Mouse (Mus musculus) liver, adult 2 months (tissue): Measurements from ENCODE around the gene Tet3. TPM values are rescaled to one million over a fixed set of nuclear protein-coding genes. Genes with fewer than 3 reads are reported as not detected.

Experiments
- DNase-seq: peaks from one replicate; pipeline ENCODE4 v3.0.0-alpha.2; 2011; ENCODE audit warnings: low read depth, low spot score; ENCODE audit errors: extremely low read depth
- H3K27ac ChIP-seq: fragments of 200-500 bp; replicated peaks from 2 replicates; pipeline ENCODE4 v1.5.1; 2012; ENCODE audit warnings: low read depth, mild to moderate bottlenecking, control low read depth, inconsistent platforms, low read length; ENCODE audit not compliant: insufficient read depth
- H3K27me3 ChIP-seq: fragments of 200-500 bp; 2 replicates; pipeline ENCODE4 v1.6.1; 2012; ENCODE audit warnings: mild to moderate bottlenecking, moderate library complexity, low read length, inconsistent platforms; ENCODE audit not compliant: control insufficient read depth, insufficient read depth
- H3K36me3 ChIP-seq: fragments of 200-500 bp; 2 replicates; pipeline ENCODE4 v1.6.1; 2012; ENCODE audit warnings: low read length, inconsistent platforms; ENCODE audit not compliant: control insufficient read depth, insufficient read depth
- H3K4me1 ChIP-seq: fragments of 200-500 bp; 2 replicates; pipeline ENCODE4 v1.6.1; 2011; ENCODE audit warnings: low read length; ENCODE audit not compliant: control insufficient read depth, insufficient read depth
- H3K4me3 ChIP-seq: fragments of 200-500 bp; 2 replicates; pipeline ENCODE4 v1.5.1; 2011; ENCODE audit warnings: low read depth, mild to moderate bottlenecking, control low read depth, low read length, moderate library complexity; ENCODE audit not compliant: insufficient read depth
- H3K79me2 ChIP-seq: fragments of 200-500 bp; 2 replicates; pipeline ENCODE4 v1.6.1; 2012; ENCODE audit warnings: inconsistent platforms, mild to moderate bottlenecking, low read length, moderate library complexity; ENCODE audit not compliant: control insufficient read depth, insufficient read depth
- H3K9ac ChIP-seq: fragments of 200-500 bp; 2 replicates; pipeline ENCODE4 v1.6.1; 2012; ENCODE audit warnings: low read depth, mild to moderate bottlenecking, control low read depth, inconsistent platforms, low read length
- CTCF ChIP-seq: fragments of 200-500 bp; IDR thresholded peaks from 2 replicates; pipeline ENCODE4 v1.5.1; 2011; ENCODE audit warnings: low read depth, low read length, control low read depth
- POLR2A ChIP-seq: fragments of 200-500 bp; IDR thresholded peaks from 2 replicates; pipeline ENCODE4 v1.6.1; 2011; ENCODE audit warnings: low read length, control low read depth; ENCODE audit not compliant: insufficient read depth; ENCODE audit errors: extremely low read depth
- WGBS: fragments of 180-500 bp; shearing (Covaris S2); methylation state at CpG from one replicate; pipeline ENCODE4 v1.1.7; 2018; 5-methylcytosine and 5-hydroxymethylcytosine counted together
- polyA plus RNA-seq: library from polyadenylated mRNA; depleted of rRNA; stranded (reverse); fragments of >200 nt; gene quantifications from 2 replicates; pipeline ENCODE4 v1.2.3, GENCODE M21; 2012
- total RNA-seq: library from RNA; depleted of rRNA; stranded (reverse); fragments of >200 nt; gene quantifications from 2 replicates; pipeline ENCODE4 v1.2.3, GENCODE M21; 2014

Gene Tet3
- total and polyA plus RNA-seq, 2 experiments: 4.5 to 4.6 TPM

DNA sequence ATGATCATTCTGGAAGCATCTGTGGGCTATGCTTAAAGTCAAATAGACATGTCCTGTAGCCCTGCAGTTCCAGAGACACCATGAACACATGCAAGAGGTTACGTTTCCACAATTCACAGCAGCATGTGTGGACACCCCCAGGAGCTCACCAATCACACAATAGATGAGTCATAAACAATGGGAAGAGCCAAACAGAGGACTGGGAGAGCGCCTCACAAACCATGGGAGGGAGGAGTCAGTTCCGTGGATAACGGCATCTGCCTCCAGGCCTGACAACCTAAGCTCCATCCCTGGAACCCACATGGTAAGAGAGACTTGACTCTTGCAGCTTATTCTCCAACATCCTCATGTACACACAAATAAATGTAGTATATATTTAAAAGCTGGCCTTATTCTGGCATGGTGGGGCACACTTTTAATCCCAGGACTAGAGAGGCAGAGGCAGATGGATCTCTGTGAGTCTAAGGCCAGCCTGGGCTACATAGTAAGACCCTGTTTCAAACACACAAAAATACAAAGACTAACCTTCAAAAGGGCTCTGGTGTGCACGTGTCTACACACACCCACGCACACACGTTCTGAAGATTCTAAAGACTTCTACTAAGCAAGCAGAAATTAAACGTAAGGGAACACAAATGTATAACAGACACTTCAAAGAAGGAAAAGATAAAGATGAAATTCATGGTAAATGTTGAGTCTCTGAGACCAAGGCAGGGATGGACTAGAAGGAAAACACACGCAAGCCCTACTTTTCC is 44.1 kb downstream of the Tet3 start:
- TF ChIP-seq POLR2A (no peak), CTCF (no peak)
- peaks cover 21% of the 10 kb centered on the region for H3K4me1 ChIP-seq
- WGBS: 85% methylated on average over 9 of the region's 9 CpGs

DNA sequence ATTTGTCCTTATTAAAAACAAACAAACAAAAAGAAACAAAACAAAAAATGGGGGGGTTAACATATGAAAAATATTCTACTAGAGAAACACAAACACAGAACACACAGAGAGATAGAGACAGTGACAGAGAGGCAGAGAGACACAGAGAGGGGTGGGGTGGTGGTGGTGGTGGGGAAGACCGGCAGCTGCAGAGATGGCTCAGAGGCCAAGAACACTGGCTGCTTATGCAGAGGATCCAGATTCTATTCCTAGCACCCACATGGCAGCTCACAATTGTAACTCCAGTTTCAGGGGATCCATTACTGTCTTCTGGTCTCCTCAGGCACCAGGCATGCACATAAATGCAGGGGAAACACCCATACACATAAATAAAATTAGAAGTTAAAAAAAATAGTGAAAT is 45.2 kb downstream of the Tet3 start:
- H3K27ac ChIP-seq: no peak overlapping the region
- H3K9ac ChIP-seq: no peak overlapping the region
- H3K79me2 ChIP-seq: peaks cover 39% of the 10 kb centered on the region; the same call in 1 of the 2 replicates
- H3K4me3 ChIP-seq: no peak overlapping the region
- H3K36me3 ChIP-seq: no peaks in the 10 kb centered on the region
- TF ChIP-seq POLR2A: no peak
- TF ChIP-seq CTCF: no peak
- DNase-seq: no peak
- H3K27me3 ChIP-seq: no peaks in the 10 kb centered on the region
- WGBS: 92% methylated on average over 1 of the region's 1 CpGs
- peaks cover 21% of the 10 kb centered on the region for H3K4me1 ChIP-seq

More for the DNA sequence above, 44.1 kb downstream of the Tet3 start:
- DNase-seq: no peak
- peaks cover 38% of the 10 kb centered on the region; the same call in 1 of the 2 replicates for H3K79me2 ChIP-seq
- no peak overlapping the region for H3K4me3 ChIP-seq
- H3K9ac ChIP-seq: no peak overlapping the region
- no peaks in the 10 kb centered on the region for H3K36me3 ChIP-seq
- H3K27me3 ChIP-seq: no peaks in the 10 kb centered on the region
- no peak overlapping the region for H3K27ac ChIP-seq

DNA sequence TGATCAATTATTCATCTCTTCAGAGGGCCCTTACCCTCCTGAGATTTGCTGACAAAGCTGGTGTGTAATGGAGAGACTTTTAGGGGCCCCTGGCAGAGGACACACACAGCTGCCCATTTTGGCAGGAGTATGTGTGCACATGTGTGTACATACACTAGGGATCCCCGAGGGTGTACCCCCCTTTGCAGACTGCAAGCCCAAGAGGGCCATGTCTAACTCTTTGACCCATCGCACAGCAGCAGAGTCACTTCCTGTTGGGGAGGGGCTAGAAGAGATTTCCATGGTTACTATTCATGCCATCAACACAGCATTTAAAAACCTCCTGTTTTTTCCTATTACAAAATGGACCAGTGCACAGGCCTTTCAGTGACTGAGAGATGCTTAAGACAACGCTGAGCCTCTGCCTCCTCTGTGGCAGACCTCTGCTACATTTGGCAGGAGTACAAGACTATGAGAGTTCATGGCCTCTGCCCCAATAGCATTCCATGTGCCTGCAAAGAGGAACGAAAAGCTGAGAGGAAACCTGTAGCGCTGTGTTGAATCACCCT is 46.0 kb downstream of the Tet3 start:
- H3K27me3 ChIP-seq: no peaks in the 10 kb centered on the region
- 14% methylated on average over 5 of the region's 5 CpGs for WGBS
- no peak overlapping the region for H3K27ac ChIP-seq
- H3K4me3 ChIP-seq: no peak overlapping the region
- H3K4me1 ChIP-seq: peaks cover 21% of the 10 kb centered on the region
- TF ChIP-seq CTCF (no peak), POLR2A (no peak)
- H3K79me2 ChIP-seq: peaks cover 37% of the 10 kb centered on the region; the same call in 1 of the 2 replicates
- peak; percentile 74 for DNase-seq
- no peak overlapping the region for H3K9ac ChIP-seq
- H3K36me3 ChIP-seq: no peaks in the 10 kb centered on the region

DNA sequence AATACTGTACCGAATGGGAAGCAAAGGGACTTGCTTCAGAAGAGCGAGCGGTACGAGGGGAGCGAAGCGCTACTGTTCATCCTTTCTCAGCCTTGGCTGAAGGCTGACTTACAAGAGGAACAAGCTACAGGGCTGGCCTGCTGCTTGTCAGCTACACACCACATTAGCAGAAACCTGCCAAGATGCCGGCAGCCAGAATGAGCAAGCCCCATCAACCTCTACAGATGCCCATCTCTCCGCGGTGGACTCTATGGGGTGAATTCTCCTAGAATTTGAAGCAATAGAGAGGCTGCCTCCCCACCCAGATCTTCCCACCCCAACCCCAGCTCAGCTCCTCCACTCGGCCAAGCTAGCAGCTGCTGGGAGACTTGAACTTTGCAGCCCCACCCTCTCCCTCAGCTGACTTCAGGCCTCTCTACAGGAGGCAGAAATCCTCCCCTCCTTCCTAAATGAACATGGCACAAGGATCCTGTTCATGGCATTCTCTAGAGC is 46.5 kb downstream of the Tet3 start:
- H3K9ac ChIP-seq: no peak overlapping the region
- H3K27ac ChIP-seq: no peak overlapping the region
- H3K27me3 ChIP-seq: no peaks in the 10 kb centered on the region
- WGBS: 91% methylated on average over 10 of the region's 10 CpGs
- H3K36me3 ChIP-seq: no peaks in the 10 kb centered on the region
- no peak overlapping the region for H3K4me3 ChIP-seq
- no peak for DNase-seq
- peaks cover 37% of the 10 kb centered on the region; the same call in 1 of the 2 replicates for H3K79me2 ChIP-seq
- TF ChIP-seq POLR2A (no peak), CTCF (no peak)
- peaks cover 21% of the 10 kb centered on the region for H3K4me1 ChIP-seq

GRCm38 (mm10) chr6:83411635-83412361 is 47.1 kb downstream of the Tet3 start:
- H3K4me1 ChIP-seq: peaks cover 21% of the 10 kb centered on the region
- H3K27me3 ChIP-seq: no peaks in the 10 kb centered on the region
- H3K27ac ChIP-seq: no peak overlapping the region
- no peak overlapping the region for H3K4me3 ChIP-seq
- no peaks in the 10 kb centered on the region for H3K36me3 ChIP-seq
- H3K9ac ChIP-seq: no peak overlapping the region
- TF ChIP-seq POLR2A: no peak
- TF ChIP-seq CTCF: no peak
- peaks cover 37% of the 10 kb centered on the region; the same call in 1 of the 2 replicates for H3K79me2 ChIP-seq
- WGBS: 75% methylated on average over 9 of the region's 9 CpGs
- no peak for DNase-seq
